Mouse (Mus musculus) CH12.LX (cell line): ENCODE data around the gene Ston1. TPM values are rescaled to one million over a fixed set of nuclear protein-coding genes. Genes with fewer than 3 reads are reported as not detected.

ENCODE experiments used
- DNase-seq: peaks from one replicate; pipeline ENCODE4 v3.0.0-alpha.2; 2013; ENCODE audit errors: extremely low read depth
- H3K27ac ChIP-seq: 2 replicates; pipeline ENCODE4 v1.5.1; 2012; ENCODE audit warnings: low read depth, mild to moderate bottlenecking, control low read depth, moderate library complexity; ENCODE audit not compliant: insufficient read depth
- H3K27me3 ChIP-seq: replicated peaks from 2 replicates; pipeline ENCODE3; 2012; ENCODE audit warnings: inconsistent platforms
- H3K36me3 ChIP-seq, 2 experiments: replicated peaks in 1 of 2; 2 replicates each; pipeline versions ENCODE3 to v1.6.1; 2012; ENCODE audit warnings: inconsistent platforms in 1 of 2, low read length in 1 of 2, mild to moderate bottlenecking in 1 of 2, mixed read lengths in 1 of 2, moderate library complexity in 1 of 2; ENCODE audit not compliant: control insufficient read depth in 1 of 2, insufficient read depth in 1 of 2
- H3K4me1 ChIP-seq, 2 experiments: 2 replicates each; pipeline ENCODE4 v1.6.1; 2012; ENCODE audit warnings: inconsistent platforms in 1 of 2, moderate library complexity in 1 of 2; ENCODE audit not compliant: insufficient read depth in 2 of 2, control insufficient read depth in 1 of 2
- H3K4me2 ChIP-seq: 2 replicates; pipeline ENCODE4 v1.6.1; 2012; ENCODE audit warnings: low read depth, mild to moderate bottlenecking, control low read depth; ENCODE audit not compliant: poor library complexity, insufficient read depth, severe bottlenecking
- H3K4me3 ChIP-seq, 3 experiments: fragments of 150-350 bp in 1 of 3; sonication (generic) in 1 of 3; replicated peaks in 1 of 3; 2 replicates each; pipeline versions ENCODE3 to v1.5.1; 2011 to 2012; ENCODE audit warnings: low read depth in 2 of 3, low read length in 2 of 3, mild to moderate bottlenecking in 2 of 3, moderate library complexity in 2 of 3, control low read depth in 1 of 3, improper control_type of control experiment in 1 of 3, inconsistent platforms in 1 of 3, mixed read lengths in 1 of 3; ENCODE audit not compliant: poor library complexity in 1 of 3
- H3K79me2 ChIP-seq: replicated peaks from 2 replicates; pipeline ENCODE4 v1.6.1; 2012; ENCODE audit warnings: mild to moderate bottlenecking, moderate library complexity; ENCODE audit not compliant: control insufficient read depth, poor library complexity, insufficient read depth, severe bottlenecking; ENCODE audit errors: extremely low read depth
- H3K9ac ChIP-seq: 2 replicates; pipeline ENCODE4 v1.6.1; 2012; ENCODE audit warnings: low read depth, mild to moderate bottlenecking, control low read depth, moderate library complexity; ENCODE audit not compliant: insufficient read depth
- H3K9me3 ChIP-seq: replicated peaks from 2 replicates; pipeline ENCODE3; 2012; ENCODE audit warnings: low read length, inconsistent platforms, mixed read lengths
- CHD1 ChIP-seq: IDR thresholded peaks from 2 replicates; pipeline ENCODE4 v1.6.1; 2012; ENCODE audit warnings: low read depth, low read length, improper control_type of control experiment, inconsistent platforms
- CTCF ChIP-seq, 2 experiments: IDR thresholded peaks in 1 of 2; conservative IDR thresholded peaks in 1 of 2; 2 replicates each; pipeline ENCODE4 v1.5.1; 2011 to 2012; ENCODE audit warnings: low read depth in 2 of 2, low read length in 2 of 2, improper control_type of control experiment in 1 of 2, inconsistent platforms in 1 of 2, mild to moderate bottlenecking in 1 of 2, moderate library complexity in 1 of 2
- ETS1 ChIP-seq: conservative IDR thresholded peaks from 2 replicates; pipeline ENCODE4 v1.6.1; 2012; ENCODE audit warnings: low read depth, mild to moderate bottlenecking, inconsistent platforms, low read length, improper control_type of control experiment, moderate library complexity
- GABPA ChIP-seq: IDR thresholded peaks from 2 replicates; pipeline ENCODE4 v1.6.1; 2012; ENCODE audit warnings: low read depth, low read length, improper control_type of control experiment, inconsistent platforms; ENCODE audit not compliant: insufficient replicate concordance
- IRF4 ChIP-seq: IDR thresholded peaks from 2 replicates; pipeline ENCODE4 v1.6.1; 2014; ENCODE audit warnings: low read depth, mild to moderate bottlenecking, inconsistent platforms, low read length, improper control_type of control experiment
- JUN ChIP-seq: IDR thresholded peaks from 2 replicates; pipeline ENCODE4 v1.6.1; 2011; ENCODE audit warnings: low read depth, mild to moderate bottlenecking, low read length, improper control_type of control experiment, moderate library complexity; ENCODE audit not compliant: insufficient read depth
- KAT2A ChIP-seq: IDR thresholded peaks from 2 replicates; pipeline ENCODE4 v1.6.1; 2012; ENCODE audit warnings: low read length, improper control_type of control experiment, inconsistent platforms; ENCODE audit not compliant: insufficient replicate concordance
- MAX ChIP-seq: IDR thresholded peaks from 2 replicates; pipeline ENCODE4 v1.6.1; 2011; ENCODE audit warnings: low read length, improper control_type of control experiment
- NRF1 ChIP-seq: IDR thresholded peaks from 2 replicates; pipeline ENCODE4 v1.6.1; 2014; ENCODE audit warnings: low read depth, mild to moderate bottlenecking, inconsistent platforms, low read length, improper control_type of control experiment, moderate library complexity
- POLR2A ChIP-seq: IDR thresholded peaks from 2 replicates; pipeline ENCODE4 v1.6.1; 2011; ENCODE audit warnings: low read depth, mild to moderate bottlenecking, improper control_type of control experiment, low read length
- RAD21 ChIP-seq: IDR thresholded peaks from 2 replicates; pipeline ENCODE4 v1.6.1; 2011; ENCODE audit warnings: low read depth, mild to moderate bottlenecking, low read length, improper control_type of control experiment, moderate library complexity
- RCOR1 ChIP-seq: conservative IDR thresholded peaks from 2 replicates; pipeline ENCODE4 v1.6.1; 2012; ENCODE audit warnings: low read depth, mild to moderate bottlenecking, inconsistent platforms, low read length, improper control_type of control experiment
- SIN3A ChIP-seq: IDR thresholded peaks from 2 replicates; pipeline ENCODE4 v1.6.1; 2012; ENCODE audit warnings: low read length, improper control_type of control experiment, inconsistent platforms
- TCF12 ChIP-seq: IDR thresholded peaks from 2 replicates; pipeline ENCODE4 v1.6.1; 2014; ENCODE audit warnings: low read depth, mild to moderate bottlenecking, inconsistent platforms, low read length, improper control_type of control experiment
- USF2 ChIP-seq: conservative IDR thresholded peaks from 2 replicates; pipeline ENCODE4 v1.6.1; 2011; ENCODE audit warnings: low read depth, low read length, improper control_type of control experiment
- ZKSCAN1 ChIP-seq: IDR thresholded peaks from 2 replicates; pipeline ENCODE4 v1.6.1; 2012; ENCODE audit warnings: low read depth, inconsistent platforms, low read length, improper control_type of control experiment, borderline replicate concordance
- ZMIZ1 ChIP-seq: IDR thresholded peaks from 2 replicates; pipeline ENCODE4 v1.6.1; 2012; ENCODE audit warnings: low read depth, mild to moderate bottlenecking, inconsistent platforms, low read length, improper control_type of control experiment
- dilution Hi-C: fragments of 300-500 bp; cut with MboI; formaldehyde crosslinking; loops from 2 replicates; pipeline ENCODE4 v1.14.3; 2020; ENCODE audit warnings: low sequenced_read_pairs; ENCODE audit not compliant: extremely low pct_unique_long_range_greater_than_20kb, extremely low pct_ligation_motif_present
- in situ Hi-C: fragments of 300-500 bp; cut with MboI; formaldehyde crosslinking; loops from 3 replicates; pipeline ENCODE4 v1.14.3; 2019; ENCODE audit warnings: low sequenced_read_pairs, low pct_ligation_motif_present, low pct_unique_long_range_greater_than_20kb, mixed read lengths
- polyA plus RNA-seq: library from polyadenylated mRNA; unstranded; fragments of >175 nt; gene quantifications from 2 replicates; pipeline ENCODE4 v1.2.1, GENCODE M21; 2012; ENCODE audit warnings: low read depth; ENCODE audit not compliant: insufficient read length
- total RNA-seq, 2 experiments: library from RNA; depleted of rRNA; stranded (reverse); fragments of 300-350 nt in 1 of 2; fragments of >200 nt in 1 of 2; gene quantifications; 2 replicates each; pipeline ENCODE4 v1.2.3; 2012 to 2014

The Ston1 gene
- total and polyA plus RNA-seq, 3 experiments = 0.98 to 6.0 (median 1.1) TPM

- in situ Hi-C loops = no loop called here
- H3K27me3 ChIP-seq = no peaks in the 10 kb centered on the region
- no peak overlapping the region for H3K4me2 ChIP-seq
- peaks cover 33 to 76% of the 10 kb centered on the region in 2 experiments for H3K4me1 ChIP-seq
- no peaks in the 10 kb centered on the region for H3K9me3 ChIP-seq
- H3K27ac ChIP-seq = 0 out of 2 replicates have a peak overlapping the region, but pooled peaks have one; percentile 87
- H3K36me3 ChIP-seq = peaks cover 29 to 54% of the 10 kb centered on the region in 2 experiments
- no peaks in the 10 kb centered on the region for H3K79me2 ChIP-seq
- dilution Hi-C loops = no loop called here
- TF ChIP-seq IRF4 = no peak
- no peak for TF ChIP-seq ZMIZ1
- TF ChIP-seq JUN = no peak
- TF ChIP-seq TCF12 = no peak
- DNase-seq = no peak
- no peak overlapping the region for H3K4me3 ChIP-seq
- no peak overlapping the region for H3K9ac ChIP-seq
Observed at GRCm38 (mm10) chr17:88553001-88553449, 44.5 kb upstream of the Ston1 start.

DNA sequence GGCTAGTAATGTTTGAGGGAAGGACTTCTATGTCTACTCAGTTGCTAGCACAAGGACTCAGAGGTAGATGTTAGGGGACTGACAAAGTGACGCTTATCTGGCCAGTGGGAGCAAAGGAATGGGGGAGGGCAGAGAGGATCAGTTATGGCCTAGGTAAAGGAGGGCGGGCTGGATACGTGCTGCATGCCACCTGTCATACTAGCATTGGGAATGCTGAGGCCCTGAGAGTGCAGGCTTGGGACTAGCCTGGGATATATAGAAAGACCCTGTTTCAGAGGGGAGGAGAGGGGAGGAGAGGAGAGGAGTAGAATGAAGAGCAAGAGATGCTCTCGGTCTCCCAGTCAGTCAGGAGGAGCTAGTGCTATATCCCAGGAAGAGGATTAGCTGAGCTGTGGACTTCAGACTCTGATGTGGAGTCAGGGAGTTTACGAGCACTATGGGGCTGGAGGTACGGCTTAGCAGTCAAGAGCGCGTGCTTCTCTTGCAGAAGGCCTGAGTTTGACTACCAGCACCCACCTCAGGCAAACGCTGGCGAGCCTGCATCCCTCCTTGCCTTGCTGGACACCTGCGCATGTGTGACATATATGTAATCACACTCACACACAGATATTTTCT, 43.9 kb upstream of the Ston1 start:
- no peak for DNase-seq
- Histone ChIP-seq H3K9me3 (no peaks in the 10 kb centered on the region), H3K4me1 (peaks cover 33 to 81% of the 10 kb centered on the region in 2 experiments), H3K27ac (no peak overlapping the region), H3K4me3 (no peak overlapping the region), H3K9ac (no peak overlapping the region), H3K27me3 (no peaks in the 10 kb centered on the region), H3K79me2 (no peaks in the 10 kb centered on the region), H3K4me2 (no peak overlapping the region), H3K36me3 (peaks cover 31 to 57% of the 10 kb centered on the region in 2 experiments)
- in situ Hi-C loops (no loop called here), dilution Hi-C loops (no loop called here)
- TF ChIP-seq RCOR1 (no peak), USF2 (no peak), POLR2A (no peak), MAX (no peak), ZKSCAN1 (no peak), ETS1 (no peak), KAT2A (no peak), RAD21 (no peak), GABPA (no peak), CHD1 (no peak), SIN3A (no peak), NRF1 (no peak), TCF12 (no peak), CTCF (conservative IDR thresholded peaks at IDR 0.05 in 1 of 2, IDR thresholded peaks at IDR 0.05 in 1 of 2; ENCODE audit: low read depth in 2 of 2, low read length in 2 of 2) (no peak)
